Mouse (Mus musculus): ENCODE results near the gene Ndufs2.

Gene Ndufs2

DNA sequence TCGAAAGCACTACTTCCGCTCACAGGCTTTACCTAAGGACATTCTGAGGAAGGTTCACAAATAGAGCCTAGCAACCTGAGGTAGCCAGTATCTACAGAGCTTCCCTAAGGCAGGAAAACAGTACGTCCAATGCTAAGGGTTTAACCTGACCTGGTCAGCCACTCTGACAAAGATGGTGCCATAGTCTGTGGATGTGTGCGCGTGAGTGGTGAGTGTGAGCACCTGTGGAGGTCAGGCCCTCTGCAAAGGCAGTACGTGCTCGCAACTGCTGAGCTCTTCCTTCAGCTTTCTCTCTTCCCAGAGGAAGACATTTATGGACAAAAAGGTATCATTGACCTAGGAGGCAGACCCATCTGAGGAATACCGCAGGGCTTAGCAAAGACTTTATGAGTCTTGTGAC lies 27.2 kb upstream of the Ndufs2 start:
- no peak for DNase-seq

DNA sequence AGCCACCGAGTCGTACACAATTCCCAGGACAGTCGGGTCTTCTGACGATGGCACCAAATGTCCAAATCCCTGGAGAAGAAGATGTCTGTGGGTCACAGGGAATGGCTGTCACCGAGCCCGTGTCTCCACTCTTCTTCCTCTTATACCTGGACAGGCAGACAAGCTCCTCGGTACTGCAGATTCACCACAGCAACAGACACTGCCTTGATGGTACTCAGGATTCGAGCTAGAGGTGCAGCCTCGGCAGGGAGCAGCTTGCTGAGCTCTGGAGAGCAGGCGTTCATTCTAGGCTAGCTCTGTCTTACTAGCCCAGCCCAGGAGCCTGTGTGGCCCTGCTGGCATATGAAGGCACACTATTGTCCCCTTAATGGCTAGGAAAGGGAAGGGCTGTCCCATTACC lies 26.5 kb upstream of the Ndufs2 start:
- DNase-seq, result no peak

GRCm38 (mm10) chr1:171276110-171276748 lies 25.0 kb upstream of the Ndufs2 start:
- DNase-seq, result no peak

DNA sequence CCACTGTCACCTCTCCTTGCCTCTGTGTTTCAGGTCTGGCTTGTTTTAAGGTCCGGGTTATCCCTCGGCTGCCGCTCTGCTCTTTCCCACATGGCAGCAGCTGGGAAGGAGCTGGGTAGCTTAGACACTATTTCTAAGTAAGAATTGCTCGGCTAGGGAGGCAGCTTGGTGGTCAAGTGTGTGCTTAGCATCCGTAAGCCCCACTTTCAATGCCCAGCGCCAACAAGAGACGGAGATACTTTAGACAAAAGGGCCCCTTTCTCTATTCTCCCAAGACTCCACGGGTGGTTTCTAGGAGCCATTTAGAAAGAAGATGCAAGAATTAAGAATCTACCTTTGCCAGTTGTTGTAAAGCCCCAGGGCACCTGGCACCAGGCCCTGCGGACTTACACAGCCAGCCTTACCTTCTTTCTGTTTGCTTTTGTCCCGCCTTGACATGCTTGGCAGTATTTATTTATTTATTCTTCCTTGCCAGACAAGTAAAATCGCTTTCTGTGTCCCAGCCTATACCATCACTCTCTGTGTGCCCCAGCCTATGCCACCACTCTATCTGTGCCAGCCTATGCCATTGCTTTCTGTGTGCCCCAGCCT lies 24.1 kb upstream of the Ndufs2 start:
- DNase-seq, result no peak

DNA sequence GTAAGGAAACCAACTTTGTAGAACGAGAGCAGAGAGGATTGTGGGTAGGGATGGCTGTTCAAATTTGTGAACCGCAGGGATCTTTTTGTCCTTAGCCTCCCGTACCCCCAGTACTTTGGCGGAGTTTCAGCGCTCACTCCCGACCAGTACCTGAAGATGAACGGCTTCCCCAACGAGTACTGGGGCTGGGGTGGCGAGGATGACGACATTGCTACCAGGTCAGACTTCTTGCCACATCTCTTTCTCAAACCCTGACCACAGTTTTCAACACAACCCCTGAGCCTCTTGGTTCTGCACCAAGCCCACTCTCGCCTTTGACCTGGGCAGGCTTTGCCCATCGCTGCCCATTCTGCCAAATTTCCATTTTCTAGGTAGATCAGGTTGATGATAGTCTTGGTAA lies 23.0 kb upstream of the Ndufs2 start:
- DNase-seq, result no peak

GRCm38 (mm10) chr1:171272086-171272485 lies 20.9 kb upstream of the Ndufs2 start:
- DNase-seq, result no peak

DNA sequence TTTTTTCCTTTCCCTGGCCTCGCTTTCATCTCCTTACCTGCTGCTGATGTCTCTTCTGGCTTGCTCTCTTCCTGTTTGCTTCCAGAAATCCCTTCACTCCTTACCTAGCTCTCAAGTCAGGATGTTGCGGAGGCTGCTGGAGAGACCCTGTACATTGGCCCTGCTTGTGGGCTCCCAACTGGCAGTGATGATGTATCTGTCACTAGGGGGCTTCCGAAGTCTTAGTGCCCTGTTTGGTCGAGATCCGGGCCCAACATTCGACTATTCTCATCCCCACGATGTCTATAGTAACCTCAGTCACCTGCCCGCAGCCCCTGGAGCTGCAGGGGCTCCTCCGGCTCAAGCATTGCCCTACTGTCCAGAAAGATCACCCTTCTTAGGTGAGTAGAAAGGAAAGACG lies 20.4 kb upstream of the Ndufs2 start:
- DNase-seq, result no peak

DNA sequence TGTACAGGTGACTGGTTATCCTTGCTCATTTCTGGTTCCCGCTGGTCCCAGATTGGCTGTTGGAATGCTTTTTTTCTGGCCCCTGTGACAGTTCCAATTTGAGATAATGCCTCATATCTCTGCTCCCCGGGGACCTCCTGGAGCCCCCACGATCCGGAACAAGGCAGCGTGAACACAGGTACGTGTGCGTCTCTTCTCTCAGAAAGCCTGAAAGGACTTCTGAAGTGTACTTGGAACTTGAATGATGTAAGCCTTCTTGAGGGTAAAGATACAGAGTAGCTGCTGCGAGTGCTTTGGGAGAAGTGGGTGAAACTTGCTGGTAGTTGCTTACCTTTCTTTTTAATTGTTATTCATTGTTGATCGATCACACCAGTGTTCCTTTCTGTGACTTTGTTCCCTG lies 20.0 kb upstream of the Ndufs2 start:
- DNase-seq, result no peak

DNA sequence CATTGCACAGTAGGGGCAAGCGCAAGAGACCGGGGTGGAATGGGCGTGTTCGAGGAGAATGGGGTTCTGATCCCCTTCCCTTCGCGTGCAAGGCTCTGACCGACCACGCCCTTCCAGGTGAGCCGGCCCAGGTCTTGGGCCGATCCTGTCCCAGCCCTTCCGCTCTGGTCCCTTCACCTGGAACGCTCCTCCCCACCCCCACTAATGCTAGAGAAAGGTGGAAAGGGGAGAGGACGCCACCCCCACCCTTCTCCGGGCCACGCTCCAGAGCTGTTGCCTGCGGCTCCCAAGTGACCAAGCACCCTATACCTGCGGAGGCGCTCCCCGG lies 19.3 kb upstream of the Ndufs2 start:
- peak; percentile 73 to 84 for DNase-seq

DNA sequence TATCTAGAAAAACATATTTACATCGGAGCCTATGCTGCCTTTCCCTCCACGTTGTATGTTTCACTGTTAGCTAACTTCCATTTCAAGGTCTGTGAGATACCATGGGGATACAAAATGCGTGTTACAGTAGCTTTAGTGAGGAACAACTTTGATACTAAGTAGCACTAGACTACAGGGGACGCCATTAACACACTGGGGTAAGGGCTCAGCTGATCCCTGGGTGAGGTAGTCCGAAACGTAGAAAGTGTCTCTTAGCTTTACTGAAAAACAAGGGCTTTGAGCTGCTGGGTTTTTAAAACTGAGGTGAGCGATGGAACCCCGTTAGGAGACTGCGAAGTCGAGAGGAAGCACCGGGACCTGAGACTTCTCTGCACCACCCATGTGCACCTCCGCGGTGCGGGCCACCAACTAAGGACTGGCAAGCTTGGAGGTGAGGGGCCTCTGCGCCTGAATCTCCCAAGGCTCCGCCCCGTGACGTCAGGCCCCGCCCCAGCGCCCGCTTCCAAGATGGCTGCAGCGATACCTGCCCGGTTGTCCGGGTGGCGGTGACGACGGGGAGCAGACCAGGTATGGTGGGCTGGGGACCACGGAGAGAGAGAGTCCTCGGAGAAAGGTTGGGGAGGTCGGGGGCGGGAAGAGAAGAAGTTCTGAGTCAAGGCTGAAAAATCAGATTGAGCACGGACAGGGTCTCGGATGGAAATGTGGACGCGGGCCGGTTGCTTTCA lies 18.8 kb upstream of the Ndufs2 start, which contains the start of gene B4galt3:
B4galt3 (plus strand) TSS at position 481 of the 725 bp plus-strand sequence.
- peak; percentile 98 to 99 for DNase-seq

- DNase-seq, result no peak
Observed at GRCm38 (mm10) chr1:171268341-171268740, 17.2 kb upstream of the Ndufs2 start.

GRCm38 (mm10) chr1:171265971-171266744 lies 15.0 kb upstream of the Ndufs2 start:
- no peak for DNase-seq

DNA sequence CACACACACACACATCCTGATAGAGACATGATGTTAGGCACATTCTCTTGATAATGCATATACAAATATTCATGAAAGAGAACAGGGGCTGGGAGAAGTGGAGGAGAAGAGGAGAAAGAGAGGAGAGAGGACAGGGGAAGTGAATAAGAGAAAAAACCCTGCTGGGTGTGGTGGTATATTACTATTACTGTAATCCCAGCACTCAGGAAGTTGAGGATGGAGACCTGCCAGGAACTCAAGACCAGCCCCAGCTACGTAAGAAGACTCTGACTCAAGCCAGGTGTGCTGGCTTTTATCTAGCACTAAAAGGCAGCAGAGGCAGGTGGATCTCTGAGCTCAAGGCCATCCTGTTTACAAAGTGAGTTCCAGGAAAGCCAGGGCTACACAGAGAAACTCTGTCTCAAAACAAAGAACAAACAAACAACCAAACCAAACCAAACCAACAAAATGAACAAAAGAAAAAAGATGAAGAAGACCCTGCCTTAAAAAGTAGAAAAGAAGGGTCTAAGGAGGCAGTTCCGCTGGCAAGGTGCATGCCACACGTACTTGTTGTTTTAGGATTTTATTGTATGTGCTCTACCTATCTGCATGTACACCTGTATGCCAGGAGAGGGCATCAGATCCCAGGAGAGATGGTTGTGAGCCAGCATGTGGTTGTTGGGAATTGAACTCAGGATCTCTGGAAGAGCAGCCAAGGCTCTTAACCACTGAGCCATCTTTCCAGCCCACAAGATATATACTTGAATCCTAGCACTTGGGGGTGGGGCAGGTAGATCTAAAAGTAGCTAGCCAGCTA lies 12.7 kb upstream of the Ndufs2 start:
- no peak for DNase-seq

DNA sequence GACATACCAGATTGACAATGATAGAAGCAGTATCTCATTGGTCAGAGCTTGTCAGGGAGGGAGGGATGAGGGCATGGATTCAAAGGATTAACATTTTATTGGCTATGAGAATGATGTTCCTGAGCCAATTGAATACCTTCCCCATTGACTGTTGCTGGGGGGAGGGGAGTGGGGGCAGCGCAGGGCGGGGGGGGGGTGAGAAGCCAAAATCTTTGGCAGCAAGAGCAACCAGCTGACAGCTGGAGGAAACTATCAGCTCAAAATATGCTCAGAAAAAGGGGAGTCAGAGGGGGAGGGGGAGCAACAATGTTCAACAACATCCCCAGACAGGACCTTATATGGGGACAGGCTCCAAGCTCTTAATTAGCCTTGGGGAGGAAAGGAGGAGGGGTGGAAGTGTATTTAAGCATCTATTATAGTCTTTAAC lies 12.0 kb upstream of the Ndufs2 start:
- peak; percentile 66 to 78 for DNase-seq

DNA sequence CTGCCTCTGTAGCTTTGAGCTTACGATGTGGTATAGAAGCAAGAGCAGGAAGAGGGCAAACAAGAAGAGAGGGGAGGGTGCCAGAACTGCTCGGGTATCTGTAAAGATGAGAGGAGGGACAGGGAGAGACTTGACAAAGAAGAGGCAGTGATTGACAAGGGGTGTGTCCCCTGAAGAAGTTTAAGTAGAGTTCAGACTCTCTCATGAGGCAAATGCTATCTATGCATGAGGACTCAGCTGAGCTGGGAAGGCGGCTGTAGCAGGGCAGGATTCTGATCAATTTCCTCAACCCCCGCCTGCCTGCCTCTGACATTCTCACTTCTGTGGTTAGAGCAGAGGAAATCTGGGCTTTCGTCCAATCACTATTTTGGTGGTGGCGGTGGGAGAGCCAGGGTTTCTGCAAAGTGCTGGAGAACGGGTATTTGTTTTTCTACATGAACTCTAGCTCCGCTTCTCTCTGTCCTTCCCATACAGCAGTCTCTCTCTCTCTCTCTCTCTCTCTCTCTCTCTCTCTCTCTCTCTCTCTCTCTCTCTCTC lies 11.5 kb upstream of the Ndufs2 start:
- DNase-seq, result peak; percentile 77 to 85

GRCm38 (mm10) chr1:171260316-171260715 lies 9.1 kb upstream of the Ndufs2 start:
- DNase-seq, result no peak

GRCm38 (mm10) chr1:171258921-171259320 lies 7.7 kb upstream of the Ndufs2 start:
- DNase-seq, result no peak

DNA sequence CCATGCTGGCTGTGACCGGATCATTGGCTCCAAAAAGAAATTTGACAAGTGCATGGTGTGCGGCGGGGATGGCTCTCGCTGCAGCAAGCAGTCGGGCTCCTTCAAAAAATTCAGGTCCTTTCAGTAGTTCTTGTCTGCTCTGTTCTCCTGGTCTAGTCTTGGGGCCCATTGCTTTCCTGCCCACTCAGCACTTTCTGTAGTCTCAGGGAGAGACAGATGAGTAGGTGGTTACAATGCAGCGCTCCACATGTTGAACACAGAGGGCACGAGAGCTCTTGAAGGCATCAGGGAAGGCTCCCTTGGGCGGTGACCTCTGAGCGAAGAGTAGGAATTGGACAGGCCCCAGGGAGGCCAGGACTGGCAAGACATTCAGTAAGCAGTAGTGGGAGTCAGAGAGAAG lies 6.6 kb upstream of the Ndufs2 start:
- no peak for DNase-seq

DNA sequence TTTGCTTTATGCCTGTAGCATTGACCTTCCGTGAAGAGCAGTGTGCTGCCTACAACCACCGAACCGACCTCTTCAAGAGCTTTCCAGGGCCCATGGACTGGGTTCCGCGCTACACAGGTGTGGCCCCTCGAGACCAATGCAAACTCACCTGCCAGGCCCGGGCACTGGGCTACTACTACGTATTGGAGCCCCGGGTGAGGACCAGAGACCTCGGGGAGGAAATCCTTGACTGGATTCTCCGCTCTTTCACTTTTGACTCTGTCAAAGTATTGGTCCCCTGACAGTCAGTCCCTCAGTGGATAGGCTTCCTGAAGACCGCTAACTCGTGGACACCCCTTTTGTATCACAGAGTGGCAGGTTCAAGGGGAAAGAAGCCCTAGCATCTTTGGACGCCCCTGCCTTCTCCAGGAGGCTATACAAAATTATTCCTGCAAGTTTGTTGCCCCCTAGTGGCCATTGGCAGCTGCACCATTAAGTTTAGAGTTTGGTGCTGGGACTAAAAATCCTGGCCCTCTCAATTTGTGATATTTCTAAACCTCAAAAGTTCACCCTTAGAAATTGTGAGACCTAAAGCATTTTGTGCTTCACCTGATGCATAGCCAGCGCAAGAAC lies 5.9 kb upstream of the Ndufs2 start:
- peak; percentile 76 to 83 for DNase-seq

DNA sequence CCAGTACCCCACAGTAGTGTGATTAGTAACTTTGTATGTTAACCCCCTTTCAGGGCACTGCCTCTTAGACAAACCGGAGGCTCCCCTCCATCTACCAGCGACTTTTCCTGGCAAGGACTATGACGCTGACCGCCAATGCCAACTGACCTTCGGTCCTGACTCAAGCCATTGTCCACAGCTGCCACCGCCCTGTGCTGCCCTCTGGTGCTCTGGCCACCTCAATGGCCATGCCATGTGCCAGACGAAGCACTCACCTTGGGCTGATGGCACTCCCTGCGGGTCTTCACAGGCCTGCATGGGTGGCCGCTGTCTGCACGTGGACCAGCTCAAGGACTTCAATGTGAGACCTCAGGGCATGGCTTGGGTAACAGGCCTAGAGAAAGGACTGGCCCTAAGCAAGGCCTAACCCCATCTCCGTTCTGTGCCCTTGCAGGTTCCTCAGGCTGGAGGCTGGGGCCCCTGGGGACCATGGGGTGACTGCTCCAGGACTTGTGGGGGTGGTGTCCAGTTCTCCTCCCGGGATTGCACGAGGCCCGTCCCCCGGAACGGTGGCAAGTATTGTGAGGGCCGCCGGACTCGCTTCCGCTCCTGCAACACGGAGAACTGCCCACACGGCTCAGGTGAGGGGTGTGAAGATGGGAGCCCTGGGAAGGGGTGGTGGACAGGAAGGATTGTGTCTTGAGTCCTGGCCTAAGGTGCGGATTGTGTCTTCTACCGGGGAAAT lies 5.1 kb upstream of the Ndufs2 start:
- DNase-seq, result no peak

DNA sequence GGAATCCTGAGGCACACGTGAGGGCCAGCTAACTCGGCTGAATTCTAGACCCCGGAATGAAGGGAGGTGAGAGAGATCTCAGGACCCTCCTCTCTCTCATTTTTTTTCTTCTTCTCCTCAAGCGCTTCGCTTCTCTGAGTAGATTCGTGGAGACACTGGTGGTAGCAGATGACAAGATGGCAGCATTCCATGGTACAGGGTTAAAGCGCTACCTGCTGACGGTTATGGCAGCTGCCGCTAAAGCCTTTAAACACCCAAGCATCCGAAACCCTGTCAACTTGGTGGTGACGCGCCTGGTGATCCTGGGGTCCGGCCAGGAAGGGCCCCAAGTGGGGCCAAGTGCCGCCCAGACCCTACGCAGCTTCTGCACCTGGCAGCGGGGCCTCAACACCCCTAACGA lies 1.2 kb upstream of the Ndufs2 start:
- DNase-seq, result no peak

Data from kidney, postnatal 4 days (tissue).